ENCODE assay signal across 11 mouse cellular contexts in genomic region chr10:69654176-69654575, GRCm38 (mm10).
DNase-seq lines count a peak whose midpoint lies in the region; ATAC-seq and TF ChIP-seq lines count a peak whose summit lies in the region.
"Had no signal": no experiment of that assay in that cellular context is flagged by ENCODE, and none has a peak within 500 bp of the region (broad histone marks: within the 10 kb centered on the region; RNA-seq: fewer than 3 reads in every experiment).

No protein-coding gene starts in this region.

- no peak overlapping the region for H3K4me3 ChIP-seq in heart, embryonic 10.5 days
- no peak overlapping the region for H3K4me3 ChIP-seq in heart, embryonic 11.5 days (ENCODE audit: low read depth, low read length)
- H3K4me3 ChIP-seq in left cerebral cortex, adult 2 months = no peak overlapping the region
- H3K4me3 ChIP-seq in C2C12 (ENCODE audit: insufficient read depth, poor library complexity, severe bottlenecking) = no peak overlapping the region
- H3K4me3 ChIP-seq in embryonic fibroblast, embryonic 13.5 days (ENCODE audit: insufficient read depth, low read length) = no peak overlapping the region
- H3K4me3 ChIP-seq: hindbrain, embryonic 15.5 days; limb, embryonic 10.5 days; liver, embryonic 12.5 days had no signal

- no peak for ATAC-seq in heart, embryonic 11.5 days (replicated peaks; ENCODE audit: insufficient number of reproducible peaks, low FRiP score, low TSS enrichment)
- ATAC-seq: liver, embryonic 12.5 days had no signal

- H3K36me3 ChIP-seq in heart, embryonic 10.5 days = no peaks in the 10 kb centered on the region
- H3K36me3 ChIP-seq in heart, embryonic 11.5 days (ENCODE audit: control insufficient read depth, insufficient read depth, low read length) = no peaks in the 10 kb centered on the region
- no peaks in the 10 kb centered on the region for H3K36me3 ChIP-seq in C2C12 (ENCODE audit: control insufficient read depth, insufficient read depth)
- H3K36me3 ChIP-seq: hindbrain, embryonic 15.5 days; limb, embryonic 10.5 days; liver, embryonic 12.5 days had no signal

- no peak overlapping the region for H3K4me2 ChIP-seq in heart, embryonic 11.5 days
- H3K4me2 ChIP-seq: hindbrain, embryonic 15.5 days; liver, embryonic 12.5 days had no signal

- TF ChIP-seq CTCF in left cerebral cortex, adult 2 months (IDR thresholded peaks at IDR 0.05) = peak; percentile 9; the same call in 1 of the 2 replicates
- no peak for TF ChIP-seq CTCF in C2C12 (IDR thresholded peaks at IDR 0.05; ENCODE audit: control insufficient read depth, insufficient read depth, insufficient read length)
- no peak for TF ChIP-seq CTCF in embryonic fibroblast, embryonic 13.5 days (IDR thresholded peaks at IDR 0.05; ENCODE audit: borderline replicate concordance, insufficient read depth, low read length)

- H3K79me2 ChIP-seq in C2C12 (ENCODE audit: control insufficient read depth, insufficient read depth) = no peaks in the 10 kb centered on the region

- intact Hi-C loops in left cerebral cortex, adult 2 months (cut with DNase I) = loop anchor here (1.0 to 5.0 kb wide), 3 partner anchors 119 to 287 kb away; no protein-coding TSS in a partner anchor

- peaks cover 53% of the 10 kb centered on the region for H3K4me1 ChIP-seq in heart, embryonic 10.5 days
- peaks cover 24% of the 10 kb centered on the region for H3K4me1 ChIP-seq in heart, embryonic 11.5 days (ENCODE audit: control insufficient read depth, insufficient read depth, low read length)
- peaks cover 19% of the 10 kb centered on the region for H3K4me1 ChIP-seq in embryonic fibroblast, embryonic 13.5 days (ENCODE audit: control insufficient read depth, insufficient read depth, low read length)

- no peak for DNase-seq in heart, embryonic 10.5 days (ENCODE audit: low spot score)
- DNase-seq in left cerebral cortex, adult 2 months (ENCODE audit: extremely low spot score in 1 of 2, low spot score in 2 of 2) = no peak
- no peak for DNase-seq in left cerebral cortex, adult 8-10 months (ENCODE audit: low spot score in 2 of 2)
- DNase-seq in cerebellum, postnatal 36 days = no peak
- no peak for DNase-seq in thymus, postnatal 10 days (ENCODE audit: low spot score in 2 of 2)

- H3K79me3 ChIP-seq in C2C12 (ENCODE audit: low read depth) = no peaks in the 10 kb centered on the region

- H3K9ac ChIP-seq in heart, embryonic 11.5 days (ENCODE audit: low read depth, low read length) = no peak overlapping the region
- H3K9ac ChIP-seq: hindbrain, embryonic 15.5 days; liver, embryonic 12.5 days had no signal

- H3K27ac ChIP-seq in heart, embryonic 10.5 days = peak overlapping the region; percentile 43; the same call in 1 of the 2 replicates
- no peak overlapping the region for H3K27ac ChIP-seq in heart, embryonic 11.5 days (ENCODE audit: low read depth, low read length)
- H3K27ac ChIP-seq in left cerebral cortex, adult 2 months = no peak overlapping the region
- peak overlapping the region; percentile 70 for H3K27ac ChIP-seq in embryonic fibroblast, embryonic 13.5 days (ENCODE audit: insufficient read depth, low read length)
- H3K27ac ChIP-seq: hindbrain, embryonic 15.5 days; limb, embryonic 10.5 days; liver, embryonic 12.5 days had no signal

- H3K27me3 ChIP-seq in heart, embryonic 10.5 days (ENCODE audit: insufficient read depth, poor library complexity, severe bottlenecking) = no peaks in the 10 kb centered on the region
- H3K27me3 ChIP-seq in heart, embryonic 11.5 days (ENCODE audit: control insufficient read depth, insufficient read depth, low read length) = no peaks in the 10 kb centered on the region
- H3K27me3 ChIP-seq in C2C12 (ENCODE audit: control insufficient read depth, insufficient read depth, insufficient read length) = no peaks in the 10 kb centered on the region
- H3K27me3 ChIP-seq: hindbrain, embryonic 15.5 days; liver, embryonic 12.5 days had no signal

- TF ChIP-seq POLR2A in embryonic fibroblast, embryonic 13.5 days (IDR thresholded peaks at IDR 0.05; ENCODE audit: low read depth, low read length) = no peak

- no peaks in the 10 kb centered on the region for H3K9me3 ChIP-seq in heart, embryonic 10.5 days
- H3K9me3 ChIP-seq in heart, embryonic 11.5 days (replicated peaks; ENCODE audit: control insufficient read depth, low read length) = no peaks in the 10 kb centered on the region
- H3K9me3 ChIP-seq: hindbrain, embryonic 15.5 days; limb, embryonic 10.5 days; liver, embryonic 12.5 days had no signal

- no peak overlapping the region for H3ac ChIP-seq in C2C12 (ENCODE audit: control insufficient read depth, insufficient read length, low read depth)

- 95% methylated on average over 2 of the region's 2 CpGs for WGBS in heart, embryonic 10.5 days
- 91% methylated on average over 2 of the region's 2 CpGs for WGBS in heart, embryonic 11.5 days (ENCODE audit: insufficient replicate concordance)

TF ChIP-seq in C2C12, 6 proteins besides CTCF, POLR2A, EP300 and RAD21:
- TF ChIP-seq MYOD1 (IDR thresholded peaks at IDR 0.05; ENCODE audit: control insufficient read depth, insufficient read length, low read depth) (no peak), CEBPB (IDR thresholded peaks at IDR 0.05; ENCODE audit: low read depth) (no peak), USF1 (IDR thresholded peaks at IDR 0.05; ENCODE audit: low read depth) (no peak), FOSL1 (IDR thresholded peaks at IDR 0.05; ENCODE audit: insufficient read depth, low read length, poor library complexity, severe bottlenecking) (no peak), MYOG (IDR thresholded peaks at IDR 0.05; ENCODE audit: control insufficient read depth, extremely low read depth, insufficient read length) (no peak), MAX (IDR thresholded peaks at IDR 0.05) (peak; percentile 32)
TF ChIP-seq in C2C12: peak in this region for 1.

Comparison
In these comparisons a context has a peak if more than half of its experiments do, and no peak if none do; other contexts are left out.
1. H3K27ac ChIP-seq: peak in heart, embryonic 10.5 days (single experiment) and embryonic fibroblast, embryonic 13.5 days (single experiment); none in heart, embryonic 11.5 days (single experiment) and left cerebral cortex, adult 2 months (single experiment).